12 mouse cellular contexts compared by ENCODE assay signal in the genomic region with DNA sequence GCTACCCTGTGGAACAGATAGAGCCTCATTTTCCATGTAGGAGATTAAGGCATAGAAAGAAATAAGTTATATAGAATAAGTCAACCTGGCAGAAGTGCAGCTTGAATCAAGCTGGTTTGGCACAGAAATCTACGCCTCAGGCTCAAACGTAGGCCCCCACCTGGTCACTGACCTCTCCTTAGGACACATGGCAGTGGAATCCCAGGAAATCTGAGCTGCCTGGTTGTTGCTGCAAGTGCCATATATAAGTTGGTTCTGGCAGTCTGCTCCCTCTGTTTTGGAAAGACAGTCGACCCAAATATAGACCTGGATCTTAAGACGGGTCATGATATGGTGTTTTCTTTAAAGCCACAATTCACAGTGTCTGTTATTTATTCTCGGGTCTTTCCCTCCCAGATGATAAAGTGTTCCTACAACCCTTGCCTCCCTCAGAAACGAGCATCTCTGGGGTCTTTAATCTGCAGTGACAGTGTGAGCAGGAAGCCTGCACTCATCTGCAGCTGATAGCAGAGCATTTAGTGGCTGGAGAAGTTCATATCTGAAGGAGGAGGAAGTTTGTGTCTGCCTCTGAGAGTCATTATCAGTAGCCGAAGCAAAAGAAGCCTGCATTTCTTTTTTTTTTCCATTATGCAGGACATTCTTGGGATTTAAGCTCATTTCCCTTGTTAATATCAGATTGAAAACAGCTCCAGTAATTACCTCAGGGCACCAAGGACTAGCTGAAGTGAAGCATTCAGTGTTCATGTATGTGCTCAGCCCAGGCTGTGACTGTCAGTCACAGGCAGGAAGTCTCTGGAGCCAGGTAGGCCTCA.
DNase-seq lines count a peak whose midpoint lies in the region; ATAC-seq lines count a peak whose summit lies in the region.
"Had no signal": no experiment of that assay in that cellular context is flagged by ENCODE, and none has a peak within 500 bp of the region (broad histone marks: within the 10 kb centered on the region; RNA-seq: fewer than 3 reads in every experiment).

No protein-coding gene starts in this region.

- no peak overlapping the region for H3K4me2 ChIP-seq in kidney, embryonic 15.5 days
- H3K4me2 ChIP-seq in liver, embryonic 13.5 days, result no peak overlapping the region

- no peak overlapping the region for H3K4me3 ChIP-seq in kidney, embryonic 15.5 days (replicated peaks)
- no peak overlapping the region for H3K4me3 ChIP-seq in brown adipose tissue, adult 24 weeks (ENCODE audit: insufficient read depth, low read depth, low read length)
- H3K4me3 ChIP-seq in liver, embryonic 13.5 days (replicated peaks), result no peak overlapping the region

- H3K27ac ChIP-seq in kidney, embryonic 15.5 days, result peak overlapping the region; percentile 51
- H3K27ac ChIP-seq in brown adipose tissue, adult 24 weeks (replicated peaks; ENCODE audit: low read depth, low read length), result peak overlapping the region; percentile 58
- H3K27ac ChIP-seq in liver, embryonic 13.5 days, result peak overlapping the region; percentile 77

- no peak for ATAC-seq in kidney, embryonic 15.5 days (replicated peaks; ENCODE audit: low FRiP score)
- peak; percentile 84 for ATAC-seq in liver, embryonic 13.5 days (ENCODE audit: low read depth)

- H3K4me1 ChIP-seq in kidney, embryonic 15.5 days, result peaks cover 20% of the 10 kb centered on the region
- H3K4me1 ChIP-seq in brown adipose tissue, adult 24 weeks (ENCODE audit: control insufficient read depth, insufficient read depth, insufficient read length, low read length), result peaks cover 37% of the 10 kb centered on the region
- peaks cover 44% of the 10 kb centered on the region for H3K4me1 ChIP-seq in liver, embryonic 13.5 days (replicated peaks)

- WGBS in kidney, embryonic 15.5 days, result 20% methylated on average over 7 of the region's 7 CpGs
- WGBS in liver, embryonic 13.5 days (ENCODE audit: insufficient replicate concordance), result 12% methylated on average over 7 of the region's 7 CpGs

- H3K9ac ChIP-seq in kidney, embryonic 15.5 days, result no peak overlapping the region
- H3K9ac ChIP-seq in liver, embryonic 13.5 days, result no peak overlapping the region

- DNase-seq in gastrocnemius, adult 18-20 months (ENCODE audit: low spot score), result peak; percentile 67
- no peak for DNase-seq in gastrocnemius, postnatal 4 days (ENCODE audit: low spot score in 2 of 2)
- DNase-seq in kidney, postnatal 14 days, result no peak
- peak; percentile 33 for DNase-seq in liver, embryonic 13.5 days
- no peak for DNase-seq in left cerebral cortex, adult 18-20 months (ENCODE audit: low spot score in 2 of 2)
- no peak for DNase-seq in adrenal gland, postnatal 36 days
- DNase-seq: adrenal gland, postnatal 25 days; B cell, adult 2 months; kidney, adult 8-10 months; lung, postnatal 36 days had no signal

- H3K27me3 ChIP-seq in kidney, embryonic 15.5 days, result no peaks in the 10 kb centered on the region
- no peaks in the 10 kb centered on the region for H3K27me3 ChIP-seq in liver, embryonic 13.5 days

- H3K9me3 ChIP-seq in kidney, embryonic 15.5 days (replicated peaks), result no peaks in the 10 kb centered on the region
- H3K9me3 ChIP-seq in liver, embryonic 13.5 days (replicated peaks), result no peaks in the 10 kb centered on the region

- no peaks in the 10 kb centered on the region for H3K36me3 ChIP-seq in kidney, embryonic 15.5 days
- no peaks in the 10 kb centered on the region for H3K36me3 ChIP-seq in liver, embryonic 13.5 days

Comparison
In these comparisons a context has a peak if more than half of its experiments do, and no peak if none do; other contexts are left out.
1. DNase-seq: peak in gastrocnemius, adult 18-20 months (single experiment) and liver, embryonic 13.5 days (single experiment); none in gastrocnemius, postnatal 4 days (0 of 2), kidney, postnatal 14 days (single experiment), left cerebral cortex, adult 18-20 months (0 of 2) and adrenal gland, postnatal 36 days (0 of 2).
2. Peak in every context shown above with its lines, with median percentiles within 50 percentile points of each other: H3K27ac ChIP-seq.